Mouse (Mus musculus) CH12F3 (cell line): ENCODE results near the gene Phf1.
"Not testable (repeated sequence)": the region's sequence is repeated elsewhere in the genome, so short reads cannot be mapped to it uniquely, and the experiment has no call there.

Source experiments
- in situ Hi-C: fragments of 300-500 bp; cut with MboI; formaldehyde crosslinking; loops from 2 replicates; pipeline ENCODE4 v1.14.3; 2020; ENCODE audit warnings: low sequenced_read_pairs

Phf1 gene

DNA sequence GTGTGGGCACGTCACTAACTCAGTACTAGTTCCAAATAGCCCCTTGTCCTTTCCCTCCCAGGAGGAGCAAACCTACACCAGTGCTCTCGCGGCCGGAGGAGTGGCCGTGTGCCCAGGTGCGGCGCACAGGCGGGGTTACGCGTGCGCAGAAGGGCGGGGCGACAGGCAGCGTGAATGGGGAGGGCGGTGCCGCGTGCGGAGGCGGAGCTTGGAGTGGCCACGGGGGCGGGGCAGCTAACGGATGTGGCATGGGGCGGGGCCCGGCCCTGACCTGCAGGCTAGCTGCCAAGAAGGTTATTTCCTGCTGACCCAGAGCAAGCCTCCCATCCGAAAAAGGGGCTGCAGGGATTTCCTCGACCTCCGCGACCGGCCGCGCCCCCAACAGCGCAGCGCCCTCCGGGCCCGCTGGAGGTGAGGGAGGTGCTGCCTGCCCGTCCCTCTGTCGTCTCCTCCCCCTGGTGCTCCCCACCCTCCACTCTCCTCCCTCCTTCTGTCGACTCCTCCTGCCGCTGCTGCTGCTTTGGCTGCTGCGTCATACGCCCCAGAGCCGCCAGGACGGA is at the start of gene Phf1:
Gene Phf1, plus strand, starts transcription at position 214 of the 560 bp plus-strand sequence.
- in situ Hi-C loops: no loop called here

DNA sequence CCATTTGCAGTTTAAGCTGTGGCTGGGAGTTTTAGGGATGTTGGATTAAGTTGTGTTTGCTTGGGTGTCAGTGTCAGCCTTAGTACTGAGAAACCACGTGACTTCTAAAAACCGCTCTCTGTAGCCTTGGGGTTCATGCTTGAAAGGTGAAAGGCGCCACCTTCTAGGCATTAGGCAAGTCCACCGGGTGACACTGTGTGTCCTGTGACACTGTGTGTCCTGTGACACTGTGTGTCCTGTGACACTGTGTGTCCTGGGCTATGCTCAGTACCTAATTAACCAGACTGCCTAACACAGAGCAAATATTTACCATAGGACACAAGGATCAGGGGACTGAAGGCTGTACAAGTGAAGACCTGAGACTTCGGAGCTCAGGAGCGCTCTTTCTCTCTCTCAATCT is 49.3 kb upstream of the Phf1 start:
- in situ Hi-C loops: loop anchor here (10.0 to 25.0 kb wide), 2 partner anchors 89 to 421 kb away; no protein-coding TSS in a partner anchor

DNA sequence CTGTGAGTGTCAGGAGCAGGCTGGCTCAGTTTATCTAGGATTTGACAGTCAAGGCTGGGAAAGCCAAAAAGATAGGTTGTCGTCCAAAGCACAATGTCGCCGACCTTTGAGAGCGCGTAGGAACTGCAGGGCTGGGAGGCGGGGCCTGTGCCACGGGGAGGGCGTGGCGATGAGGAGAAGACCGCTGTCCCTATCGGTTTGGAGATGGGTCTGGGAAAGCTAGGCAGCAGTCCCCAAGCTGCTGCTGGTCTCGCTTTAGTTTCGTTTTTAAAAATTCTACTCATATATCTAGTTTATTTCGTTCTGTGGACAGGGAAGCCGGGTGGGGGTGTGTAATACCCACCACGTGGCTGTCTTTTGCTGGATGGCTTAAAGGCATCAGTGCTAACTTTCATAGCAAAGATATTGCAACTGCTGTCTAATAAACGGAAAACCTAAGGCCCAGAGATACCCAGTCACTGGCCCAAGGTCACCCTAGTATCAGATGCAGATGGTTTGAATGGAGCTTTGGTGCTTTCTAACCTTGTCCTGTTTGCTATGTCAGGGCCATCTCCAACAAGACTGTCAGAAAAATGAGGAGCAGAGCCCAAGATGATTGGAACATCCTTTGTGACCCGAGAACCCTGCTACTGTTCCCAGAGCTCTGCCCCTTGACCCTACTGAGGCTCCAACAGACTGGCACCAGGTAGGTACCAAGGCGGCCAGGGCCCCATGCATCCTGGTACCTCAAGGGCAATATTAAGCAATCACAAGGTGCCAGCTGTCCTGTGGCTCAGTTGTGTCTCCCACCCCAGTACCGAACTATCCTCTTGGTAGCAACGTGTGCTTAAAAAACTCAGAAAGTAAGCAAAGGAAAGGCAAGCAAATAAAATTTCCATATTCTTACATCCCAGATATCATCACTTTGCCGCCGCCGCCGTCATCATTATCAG is 47.6 kb upstream of the Phf1 start:
- in situ Hi-C loops: loop anchor here (10.0 to 25.0 kb wide), 2 partner anchors 90 to 423 kb away; no protein-coding TSS in a partner anchor

DNA sequence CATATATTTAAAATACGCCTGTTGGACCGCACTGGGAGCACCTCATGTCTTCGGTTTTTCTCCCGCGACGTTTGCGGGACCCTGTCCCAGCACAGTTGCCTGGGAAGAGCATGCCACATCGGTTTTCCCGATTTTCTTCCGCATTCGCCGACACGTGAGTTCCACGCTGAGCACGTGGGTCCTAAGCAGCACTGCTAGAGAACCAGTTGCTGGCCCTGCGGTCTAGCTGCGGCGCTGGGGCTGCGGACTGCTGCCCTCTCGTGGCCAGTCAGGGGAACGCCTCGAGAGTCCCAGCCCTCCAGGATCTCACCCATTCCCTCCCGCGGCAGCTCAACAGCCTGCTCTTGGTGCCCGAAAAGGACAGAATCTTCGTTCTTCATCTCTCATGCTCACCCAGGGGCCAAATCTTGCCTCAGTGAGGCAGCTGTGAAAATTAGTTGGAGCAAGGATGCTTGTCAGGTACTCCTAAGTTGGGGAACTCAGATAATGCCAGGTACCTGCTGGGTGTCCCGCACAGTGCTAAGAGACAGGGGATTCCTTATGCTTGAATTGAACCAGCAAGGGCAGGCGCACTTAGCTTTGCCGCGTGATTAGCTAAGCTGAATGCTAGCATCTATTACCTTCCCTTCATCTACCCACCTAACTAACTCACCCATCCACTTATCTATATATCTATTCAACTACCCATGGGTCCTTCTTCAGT is 46.7 kb upstream of the Phf1 start:
- in situ Hi-C loops: loop anchor here (10.0 to 25.0 kb wide), 2 partner anchors 91 to 424 kb away; no protein-coding TSS in a partner anchor

DNA sequence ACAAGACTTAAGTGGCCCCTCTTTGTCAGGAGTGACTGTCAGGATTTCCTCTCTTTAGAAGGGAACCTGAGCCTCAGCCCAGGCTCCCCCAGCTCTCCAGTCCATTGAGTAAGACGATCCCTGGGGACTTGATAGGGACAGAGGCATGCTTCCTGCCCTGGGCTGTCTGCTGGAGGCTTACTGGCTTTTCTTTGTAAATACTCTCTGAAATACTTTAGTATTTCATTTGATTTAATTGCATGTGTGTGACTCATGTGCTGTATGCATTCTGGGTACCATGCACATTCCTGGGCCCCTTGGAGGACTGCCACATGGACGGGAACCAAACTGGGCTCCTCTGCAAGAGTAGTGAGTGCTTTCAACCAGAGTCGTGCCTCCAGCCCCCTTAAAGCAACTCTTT is 44.9 kb upstream of the Phf1 start:
- in situ Hi-C loops: loop anchor here (10.0 to 25.0 kb wide), 2 partner anchors 93 to 426 kb away; no protein-coding TSS in a partner anchor

DNA sequence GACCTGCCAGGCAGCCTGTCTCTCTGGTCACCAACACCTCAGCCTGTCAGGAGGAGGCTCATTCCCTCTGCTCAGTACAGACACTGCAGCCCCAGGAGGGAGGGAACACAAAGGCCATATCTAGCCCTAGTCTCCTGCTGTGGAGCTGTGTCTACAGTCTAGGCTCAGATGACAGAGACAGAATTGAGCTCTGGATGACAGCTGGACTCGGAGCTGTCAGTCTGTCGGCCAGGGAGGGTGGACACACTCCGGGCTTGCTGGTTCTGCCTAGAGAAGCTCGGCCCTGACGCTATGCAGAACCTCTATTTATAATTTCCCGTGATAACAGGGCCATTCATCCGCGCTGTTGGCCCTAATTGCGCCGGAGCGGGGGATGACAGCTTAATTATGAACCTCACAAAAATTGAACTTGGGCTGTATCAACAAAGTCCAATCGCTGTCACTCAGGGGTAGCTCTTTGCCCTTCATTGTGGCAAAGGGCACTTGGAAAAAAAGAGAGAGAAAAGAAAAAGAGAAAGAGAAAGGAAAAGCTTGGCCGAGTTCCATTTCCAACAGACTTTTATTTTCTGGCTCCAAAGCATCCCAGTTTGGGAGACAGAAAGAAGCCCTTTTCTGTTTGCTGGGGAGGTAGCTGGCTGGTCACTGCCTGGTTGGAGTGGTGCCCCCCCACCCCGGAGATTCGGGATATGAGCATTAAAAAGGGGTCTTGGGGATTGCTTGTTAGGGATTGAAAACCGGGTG is 40.0 kb upstream of the Phf1 start:
- in situ Hi-C loops: loop anchor here (10.0 to 25.0 kb wide), 2 partner anchors 228 to 431 kb away; partner anchors contain the start of gene Atp6v0e

DNA sequence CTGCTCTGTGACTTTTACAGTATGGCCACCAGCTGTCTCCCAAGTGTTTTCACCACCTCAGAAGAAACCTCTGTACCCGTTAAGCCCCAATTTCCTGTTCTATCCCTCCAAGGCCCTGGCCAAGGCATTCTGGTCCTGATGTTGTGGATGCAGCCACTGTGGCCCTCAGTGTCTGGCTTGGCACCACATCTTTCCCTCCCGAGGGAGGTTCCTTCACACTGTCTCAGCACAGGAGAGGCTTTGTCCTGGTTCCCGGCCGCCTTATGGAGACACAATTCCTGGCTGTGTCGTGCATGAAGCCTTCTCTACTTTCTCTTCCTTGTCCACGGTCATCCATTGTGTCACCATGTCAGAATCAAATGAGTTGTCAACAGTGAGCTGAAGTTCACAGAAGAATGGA is 39.4 kb upstream of the Phf1 start:
- in situ Hi-C loops: loop anchor here (10.0 to 25.0 kb wide), 2 partner anchors 229 to 431 kb away; partner anchors contain the start of gene Atp6v0e

DNA sequence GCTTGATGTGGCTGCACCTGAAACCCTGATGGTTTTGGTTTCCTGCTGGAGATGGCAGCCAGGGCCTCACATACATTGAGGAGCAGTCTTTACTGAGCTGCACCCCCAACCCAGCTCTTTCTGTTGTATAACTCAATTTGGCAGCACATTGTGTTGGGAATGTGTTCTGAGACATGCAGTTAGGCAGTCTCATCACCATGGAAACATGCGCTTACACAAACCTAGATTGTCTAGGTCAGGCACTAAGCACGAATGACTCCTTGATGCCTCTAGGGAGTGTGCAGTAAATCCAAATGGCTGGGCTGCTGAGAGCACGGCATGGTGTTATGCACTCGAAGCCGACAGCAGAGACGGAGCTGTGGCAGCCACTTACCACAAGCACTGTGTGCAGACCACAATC is 38.5 kb upstream of the Phf1 start:
- in situ Hi-C loops: loop anchor here (10.0 to 25.0 kb wide), 2 partner anchors 230 to 432 kb away; partner anchors contain the start of gene Atp6v0e

DNA sequence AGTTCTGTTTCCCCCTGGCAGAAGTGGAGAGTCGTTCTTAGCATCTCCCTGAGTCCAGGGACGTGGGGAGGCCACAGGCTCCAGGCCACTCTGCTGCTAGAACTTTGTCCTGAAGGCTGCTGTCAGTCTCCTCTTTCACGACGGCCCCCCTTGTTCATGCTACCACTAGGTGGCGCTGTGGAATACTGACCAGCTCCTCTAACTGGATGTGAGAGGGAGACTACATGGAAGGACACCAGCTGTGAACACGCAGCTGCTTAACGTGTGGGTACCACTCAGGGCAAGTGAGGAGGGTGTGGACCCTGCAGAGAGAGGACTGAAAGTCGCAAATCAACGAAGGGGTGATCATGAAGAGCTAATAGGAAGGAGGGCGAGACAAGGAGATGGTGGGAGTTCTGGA is 37.3 kb upstream of the Phf1 start:
- in situ Hi-C loops: loop anchor here (10.0 to 25.0 kb wide), 2 partner anchors 231 to 433 kb away; partner anchors contain the start of gene Atp6v0e

DNA sequence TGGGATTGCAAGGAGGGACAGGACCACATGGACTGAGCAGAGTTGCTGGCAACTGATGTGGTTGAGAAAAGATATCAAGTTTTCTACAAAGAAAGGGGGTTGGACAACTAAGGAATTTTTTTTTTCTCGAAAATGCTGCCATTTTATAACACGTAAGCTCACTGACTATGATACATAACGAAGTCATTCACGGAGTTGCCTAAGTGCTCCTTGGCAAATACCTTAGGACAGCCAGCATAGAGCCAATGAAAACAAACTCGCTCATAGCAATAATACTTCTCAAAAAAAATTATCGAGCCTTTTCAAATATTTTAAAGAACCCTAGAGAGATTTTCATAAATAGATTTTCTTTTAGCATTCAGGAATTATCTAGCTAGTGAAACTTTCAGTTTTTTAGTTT is 31.9 kb upstream of the Phf1 start:
- in situ Hi-C loops: no loop called here

DNA sequence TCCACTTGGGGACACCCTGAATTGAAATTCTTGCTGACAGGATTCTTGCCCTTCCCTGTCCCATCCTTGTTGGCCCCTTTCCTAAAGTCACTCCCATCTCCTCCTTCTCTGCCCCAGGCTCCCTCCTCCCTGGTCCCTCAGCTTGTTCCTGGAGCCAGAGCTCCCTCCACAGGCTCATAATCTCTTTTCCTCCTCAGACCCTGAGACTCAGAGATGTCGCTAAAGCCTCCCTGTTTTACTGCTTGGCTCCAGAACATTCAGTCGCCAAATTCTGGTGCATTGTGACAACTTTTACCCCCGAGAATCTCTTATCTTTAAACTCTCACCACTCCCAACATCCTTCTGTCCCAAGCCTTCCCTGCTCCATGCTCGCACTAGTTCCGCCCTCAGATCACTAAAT is 28.5 kb upstream of the Phf1 start:
- in situ Hi-C loops: no loop called here

DNA sequence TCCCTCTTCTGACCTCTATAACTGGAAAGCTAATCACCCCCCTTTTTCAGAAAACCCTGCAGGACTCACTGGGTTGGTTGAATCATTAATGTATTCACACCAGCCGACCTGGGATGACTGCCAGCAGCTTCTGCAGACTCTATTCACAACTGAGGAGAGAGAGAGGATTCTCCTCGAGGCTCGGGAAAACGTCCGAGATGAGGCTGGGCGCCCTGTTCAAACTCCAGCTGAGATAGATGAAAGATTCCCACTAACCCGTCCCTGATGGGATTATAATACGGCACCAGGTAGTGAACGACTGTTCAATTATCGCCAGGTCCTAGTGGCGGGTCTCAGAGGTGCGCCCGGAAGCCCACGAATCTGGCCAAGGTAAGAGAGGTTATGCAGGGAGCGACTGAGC is 25.3 kb upstream of the Phf1 start:
- in situ Hi-C loops: not testable (repeated sequence)

DNA sequence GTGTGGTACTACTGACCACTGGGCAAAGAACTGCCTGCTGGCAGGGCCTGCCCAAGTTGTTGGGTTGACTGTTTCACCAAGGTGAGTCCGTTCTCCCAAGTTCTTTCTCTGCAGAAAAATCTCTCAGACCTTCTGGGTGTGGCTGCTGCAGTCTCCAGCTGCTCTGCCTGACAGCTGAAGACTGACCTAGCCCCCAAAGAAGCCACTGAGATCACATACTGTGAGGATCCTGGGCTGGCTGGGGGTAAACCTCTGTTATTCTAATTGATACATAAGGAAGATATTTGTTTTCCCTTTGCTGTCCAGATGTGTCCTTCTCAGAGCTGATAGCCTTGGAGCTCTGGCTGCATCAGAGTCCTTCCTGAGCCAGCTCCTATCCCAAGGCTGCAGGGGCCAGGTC is 17.6 kb upstream of the Phf1 start:
- in situ Hi-C loops: no loop called here

DNA sequence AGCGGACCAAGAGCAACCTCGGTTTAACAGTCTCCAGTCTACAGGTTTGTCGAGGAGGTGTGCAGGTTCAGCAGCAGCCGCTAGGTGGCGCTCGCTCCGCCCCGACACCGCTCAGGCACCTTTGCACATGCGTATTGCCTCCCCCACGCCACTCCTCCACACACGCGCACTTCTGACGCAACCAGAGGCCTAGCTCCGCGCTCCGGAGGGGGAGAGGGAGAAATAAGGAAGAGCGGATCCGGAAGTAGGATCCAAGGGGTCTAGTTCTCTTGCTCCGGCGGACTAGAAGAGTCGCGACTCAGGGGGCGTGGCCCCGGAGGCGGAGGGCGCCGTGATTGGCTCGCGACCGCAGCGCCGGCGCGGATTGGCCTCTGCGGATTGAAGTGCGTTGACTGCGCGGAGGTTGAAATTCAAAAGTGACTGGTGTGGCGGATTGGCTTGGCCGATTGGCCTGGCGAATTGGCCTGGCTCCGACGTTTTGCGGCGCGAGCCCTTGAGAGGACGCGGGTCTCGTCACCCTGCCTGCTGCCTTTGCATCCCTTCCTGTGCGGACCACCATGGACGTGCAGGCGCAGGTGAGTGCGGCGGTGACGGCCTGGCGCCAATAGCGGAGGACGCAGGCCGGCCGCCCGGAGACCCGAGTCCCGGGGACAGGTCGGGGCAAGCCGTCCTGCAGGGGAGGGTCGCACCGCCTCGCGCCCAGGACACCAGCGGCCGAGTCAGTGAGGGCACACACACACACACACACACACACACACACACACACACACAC is 16.0 kb upstream of the Phf1 start, which contains the start of gene Kifc5b:
Gene Kifc5b, plus strand, starts transcription at position 381 of the 772 bp plus-strand sequence.
- in situ Hi-C loops: no loop called here

DNA sequence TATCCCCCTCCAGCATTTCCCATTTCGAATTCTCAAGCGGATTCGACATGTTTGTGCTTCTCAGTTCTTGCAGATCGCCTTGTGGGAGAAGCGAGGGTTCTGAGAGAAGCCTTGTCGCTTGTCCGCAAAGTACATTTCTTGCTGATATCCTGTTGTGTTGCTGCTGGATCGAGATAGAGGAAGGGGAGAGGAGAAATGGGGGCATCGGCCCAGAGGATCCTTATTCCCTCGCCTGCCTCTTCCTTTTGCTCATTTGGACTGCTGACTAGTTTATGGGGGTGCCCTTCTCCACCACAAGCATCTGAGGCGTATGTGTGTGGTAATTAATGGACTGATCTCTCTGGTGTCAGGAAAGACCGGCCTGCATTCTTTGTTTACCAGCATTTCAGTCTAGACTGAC is 15.3 kb upstream of the Phf1 start:
- in situ Hi-C loops: not testable (repeated sequence)

DNA sequence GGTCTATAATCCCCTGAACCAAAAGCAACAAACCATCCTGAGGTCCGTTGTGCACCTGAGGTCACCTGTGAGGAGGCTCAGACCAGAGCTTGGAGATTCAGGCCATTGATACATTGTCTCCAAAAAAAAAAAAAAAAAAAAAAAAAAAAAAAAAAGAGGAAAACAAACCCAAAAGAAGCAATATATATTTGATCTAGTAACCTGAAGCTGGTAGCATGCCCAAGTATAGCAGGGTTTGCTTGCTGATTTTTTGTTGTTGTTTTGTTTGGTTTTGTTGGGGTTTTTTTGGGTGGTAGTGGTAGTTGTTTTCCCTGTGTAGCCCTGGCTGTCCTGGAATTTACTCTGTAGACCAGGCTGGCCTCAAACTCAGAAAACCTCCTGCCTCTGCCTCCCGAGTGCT is 14.5 kb upstream of the Phf1 start:
- in situ Hi-C loops: no loop called here

DNA sequence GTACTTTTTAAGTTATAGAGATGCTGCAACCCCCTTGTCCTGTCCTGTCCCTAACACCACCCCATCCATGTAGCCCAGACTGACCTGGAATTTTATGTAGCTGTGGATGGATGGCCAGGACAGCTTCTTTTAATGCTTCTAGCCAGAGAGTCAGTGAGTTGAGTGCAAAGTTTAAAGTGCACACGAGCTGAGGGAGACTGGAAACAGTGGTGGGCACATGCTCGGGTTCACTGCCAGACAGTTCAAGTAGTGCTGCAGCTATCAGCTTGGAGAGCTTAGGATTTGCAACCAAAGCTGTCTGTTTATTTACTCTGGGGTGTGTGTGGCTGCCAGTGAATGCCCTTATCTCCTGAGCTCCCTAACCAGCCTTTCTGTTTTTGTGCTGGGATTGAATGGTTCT is 13.3 kb upstream of the Phf1 start:
- in situ Hi-C loops: not testable (repeated sequence)

DNA sequence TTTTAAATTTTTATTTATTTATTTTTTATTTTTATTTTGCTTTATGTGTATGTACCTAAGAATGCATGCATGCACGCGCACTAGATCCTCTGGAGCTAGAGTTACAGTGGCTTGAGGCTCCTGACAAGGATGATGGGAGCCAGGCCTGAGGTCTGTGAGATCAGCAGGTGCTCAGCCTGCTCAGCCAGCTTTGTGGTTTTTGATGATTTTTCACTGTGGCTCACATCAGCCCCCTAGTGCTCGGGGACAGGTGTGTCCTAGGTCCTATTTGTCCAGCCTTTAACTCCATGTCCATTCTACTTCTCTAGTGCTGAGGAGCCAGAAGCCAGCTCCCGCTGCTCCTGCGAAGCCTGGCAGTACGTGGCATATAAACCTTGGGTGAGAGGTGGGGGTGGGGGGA is 10.5 kb upstream of the Phf1 start:
- in situ Hi-C loops: not testable (repeated sequence)

DNA sequence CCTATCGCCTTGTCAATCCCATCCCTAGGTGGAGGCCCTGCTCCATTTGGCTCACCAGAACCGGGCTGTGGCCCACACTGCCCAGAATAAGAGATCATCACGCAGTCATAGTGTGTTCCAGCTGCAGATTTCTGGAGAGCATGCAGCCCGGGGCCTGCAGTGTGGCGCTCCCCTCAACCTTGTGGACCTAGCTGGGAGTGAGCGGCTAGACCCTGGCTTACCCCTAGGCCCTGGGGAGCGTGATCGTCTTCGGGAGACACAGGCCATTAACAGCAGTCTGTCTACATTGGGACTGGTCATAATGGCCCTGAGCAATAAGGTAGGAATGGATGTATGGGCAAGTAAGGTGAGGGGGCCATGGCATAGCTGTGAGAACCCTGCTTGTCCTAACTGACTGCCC is 7.4 kb upstream of the Phf1 start:
- in situ Hi-C loops: not testable (repeated sequence)

DNA sequence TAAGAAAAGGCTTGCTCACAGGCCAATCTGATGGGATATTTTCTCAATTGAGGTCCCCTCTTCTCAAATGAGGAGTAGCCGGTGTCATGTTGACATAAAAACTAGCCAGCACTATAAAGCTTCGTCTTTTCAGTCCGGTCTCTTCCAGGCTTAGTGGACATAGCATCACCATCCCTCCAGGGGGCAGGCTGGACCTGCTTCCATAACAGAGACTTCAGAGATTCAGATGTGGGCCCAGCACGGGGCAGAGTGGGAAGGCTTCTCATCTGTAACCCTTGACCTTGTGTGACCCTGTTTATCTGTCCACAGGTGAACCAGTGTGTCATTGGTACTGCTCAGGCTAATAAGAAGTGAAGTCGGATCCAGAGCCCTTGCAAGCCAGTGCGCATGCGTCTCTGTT is 1.1 kb upstream of the Phf1 start:
- in situ Hi-C loops: not testable (repeated sequence)
